Mouse (Mus musculus): ENCODE data around the gene Gm572.

GRCm38 (mm10) chr4:148600316-148600715 lies 42.8 kb upstream of the Gm572 start:
- TF ChIP-seq FLI1 (IDR thresholded peaks at IDR 0.05; ENCODE audit: low read length) (no peak), GATA1 (IDR thresholded peaks at IDR 0.05; ENCODE audit: borderline replicate concordance, low read length) (no peak)

Measured in megakaryocyte, embryonic 14.5 days (primary cell).